Mouse (Mus musculus): Measurements from ENCODE around the gene Fgfr2. TPM values are rescaled to one million over a fixed set of nuclear protein-coding genes. Genes with fewer than 3 reads are reported as not detected.

The Fgfr2 gene
- total RNA-seq, 2 experiments from 2014 or later, result 28.8 to 29.4 TPM

DNA sequence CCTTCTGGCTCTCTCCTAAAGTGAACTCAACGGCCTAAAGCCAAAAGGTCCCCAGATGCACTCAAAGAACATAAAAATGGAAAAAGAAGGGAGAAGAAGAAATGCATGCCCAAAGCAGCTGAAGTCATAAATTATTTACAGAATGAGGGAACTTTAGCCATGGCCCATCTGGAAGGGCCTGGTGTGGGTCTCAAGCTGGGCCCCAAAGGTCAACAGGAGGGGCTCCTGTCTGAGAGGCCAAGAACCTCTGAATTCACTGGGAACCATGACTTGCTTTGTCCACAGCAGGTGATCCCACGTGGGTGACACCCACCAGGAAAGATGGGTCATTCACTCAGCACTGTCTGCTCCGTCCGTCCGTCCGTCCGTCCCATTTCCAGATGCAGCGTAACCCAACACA is 66.2 kb downstream of the Fgfr2 start:
- no peak for DNase-seq (ENCODE audit: extremely low spot score in 1 of 2, low spot score in 2 of 2)
- intact Hi-C loops (cut with DNase I), result no loop called here

DNA sequence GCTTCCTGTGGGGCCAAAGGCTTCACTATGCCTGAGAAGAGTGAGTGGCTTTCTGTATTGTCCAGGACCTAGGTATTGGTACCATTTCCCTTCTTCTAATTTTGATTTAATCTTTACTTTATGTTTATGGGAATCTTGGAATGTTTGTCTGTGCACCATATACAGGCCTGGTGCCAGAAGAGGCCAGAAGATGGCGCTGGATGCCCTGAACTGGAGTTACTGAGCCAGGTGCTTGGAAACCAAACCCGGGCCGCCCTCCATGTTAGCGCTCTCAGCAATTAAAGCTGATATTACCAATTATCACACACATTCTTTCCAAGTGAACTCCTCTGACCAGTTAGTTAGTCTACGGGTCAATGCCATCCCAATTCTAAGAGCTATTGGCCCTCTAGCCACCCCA is 68.7 kb downstream of the Fgfr2 start:
- no peak for DNase-seq (ENCODE audit: extremely low spot score in 1 of 2, low spot score in 2 of 2)

DNA sequence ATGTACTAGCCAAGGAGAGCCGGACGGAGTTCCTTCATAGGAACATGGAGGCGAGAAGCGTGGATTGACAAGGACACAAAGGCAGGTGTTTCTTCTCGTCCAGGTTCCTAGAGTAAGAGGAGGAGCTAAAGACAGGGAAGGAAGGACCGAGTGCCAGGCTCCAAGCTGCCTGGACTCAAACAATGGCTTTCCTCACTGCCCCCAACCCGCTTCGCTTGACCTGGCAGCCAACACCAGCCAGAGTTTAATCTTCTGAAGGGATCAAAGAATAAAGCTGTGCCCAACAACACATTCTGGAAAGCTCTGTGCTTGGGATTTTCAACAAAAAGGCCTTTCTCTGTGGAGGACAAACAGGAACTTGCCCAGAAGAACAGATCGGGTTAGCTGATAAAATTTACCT is 69.4 kb downstream of the Fgfr2 start:
- intact Hi-C loops (cut with DNase I), result no loop called here
- DNase-seq (ENCODE audit: extremely low spot score in 1 of 2, low spot score in 2 of 2), result no peak

More for the DNA sequence above, 68.7 kb downstream of the Fgfr2 start:
- intact Hi-C loops (cut with DNase I), result no loop called here

DNA sequence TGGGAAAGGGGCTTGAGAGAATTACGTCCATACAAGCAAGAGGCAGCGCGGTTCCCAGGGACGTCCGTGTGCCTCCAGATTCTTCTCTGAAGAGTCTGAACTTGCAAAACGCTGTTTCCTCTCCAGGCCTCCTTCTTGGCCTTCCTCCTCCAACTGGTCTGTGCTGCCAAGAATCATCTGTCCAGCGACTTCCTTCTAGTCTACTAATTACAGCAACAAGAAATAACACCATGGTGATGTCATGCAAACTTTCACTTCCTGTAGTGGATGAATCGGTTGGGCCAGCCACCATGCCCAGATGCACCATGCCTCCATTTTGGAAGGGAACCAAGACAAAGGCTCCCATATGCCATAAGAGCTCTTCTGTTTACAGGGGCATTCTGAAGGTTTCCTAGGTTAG is 70.3 kb downstream of the Fgfr2 start:
- intact Hi-C loops (cut with DNase I), result no loop called here
- no peak for DNase-seq (ENCODE audit: extremely low spot score in 1 of 2, low spot score in 2 of 2)

DNA sequence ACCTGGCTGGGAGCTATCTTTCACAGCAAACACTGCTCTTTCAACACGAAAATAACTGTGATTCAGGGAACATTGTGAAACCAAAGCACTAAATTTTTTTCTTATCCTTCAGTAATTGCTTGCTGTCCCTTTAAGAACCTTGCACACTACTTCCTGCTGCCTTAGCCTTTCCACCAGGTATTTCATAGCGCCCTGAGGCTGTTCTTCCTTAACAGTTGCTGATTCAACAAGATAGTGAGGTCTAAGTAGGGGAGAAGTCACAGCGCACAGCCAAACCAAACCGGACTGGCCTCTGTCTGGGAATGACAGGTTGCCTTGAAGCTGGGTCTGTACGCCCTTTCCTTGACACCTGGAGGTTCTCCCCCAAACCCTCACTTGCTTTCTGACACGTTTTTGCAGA is 72.5 kb downstream of the Fgfr2 start:
- intact Hi-C loops (cut with DNase I), result no loop called here
- no peak for DNase-seq (ENCODE audit: extremely low spot score in 1 of 2, low spot score in 2 of 2)

DNA sequence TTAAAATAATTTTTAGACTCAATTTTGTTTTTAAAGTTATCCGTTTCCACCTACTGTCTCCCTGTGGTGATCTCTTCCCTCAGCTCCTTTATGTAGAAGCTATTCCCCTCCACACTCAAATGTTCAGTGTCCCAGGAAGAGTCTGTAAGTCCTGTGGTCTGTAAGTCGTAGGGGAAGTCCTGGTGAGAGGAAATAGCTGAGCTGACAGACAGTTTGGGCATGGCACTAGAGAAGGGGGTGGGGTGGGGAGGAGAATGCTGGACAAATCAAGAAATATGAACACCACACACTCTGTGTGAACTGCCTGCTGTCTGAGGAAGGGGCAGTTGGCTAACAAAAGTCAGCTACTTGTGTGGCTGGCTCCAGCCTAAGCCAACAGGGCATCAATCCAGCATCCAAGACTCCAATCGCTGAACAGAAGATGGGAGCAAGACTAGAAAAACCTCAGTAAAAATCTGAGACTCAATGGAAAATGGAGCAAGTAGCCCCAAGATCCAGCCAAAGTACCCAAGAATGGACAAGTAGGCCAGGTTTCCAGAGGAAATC is 75.0 kb downstream of the Fgfr2 start:
- intact Hi-C loops (cut with DNase I), result no loop called here
- no peak for DNase-seq (ENCODE audit: extremely low spot score in 1 of 2, low spot score in 2 of 2)

DNA sequence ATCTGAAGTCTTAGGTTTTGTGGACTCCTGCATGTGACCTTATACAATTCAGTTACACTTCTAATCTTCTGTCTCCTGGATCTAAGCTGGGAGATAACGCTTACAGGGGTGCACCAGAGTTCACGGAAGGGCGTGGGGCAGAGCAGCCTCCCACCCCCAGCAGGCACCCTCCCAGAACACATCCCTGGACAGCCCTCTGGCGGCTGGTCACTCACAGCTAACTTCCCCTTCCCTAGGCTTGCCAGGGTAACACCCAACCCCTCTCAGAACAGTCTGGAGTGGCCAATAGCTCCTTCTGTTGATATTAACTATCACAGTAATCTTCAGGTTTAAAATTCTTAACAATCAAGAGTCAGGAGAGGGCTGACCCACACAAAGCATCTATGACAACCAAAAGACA is 75.9 kb downstream of the Fgfr2 start:
- peak in 1 of 2 experiments; percentile 52 for DNase-seq (ENCODE audit: extremely low spot score in 1 of 2, low spot score in 2 of 2)
- intact Hi-C loops (cut with DNase I), result no loop called here

DNA sequence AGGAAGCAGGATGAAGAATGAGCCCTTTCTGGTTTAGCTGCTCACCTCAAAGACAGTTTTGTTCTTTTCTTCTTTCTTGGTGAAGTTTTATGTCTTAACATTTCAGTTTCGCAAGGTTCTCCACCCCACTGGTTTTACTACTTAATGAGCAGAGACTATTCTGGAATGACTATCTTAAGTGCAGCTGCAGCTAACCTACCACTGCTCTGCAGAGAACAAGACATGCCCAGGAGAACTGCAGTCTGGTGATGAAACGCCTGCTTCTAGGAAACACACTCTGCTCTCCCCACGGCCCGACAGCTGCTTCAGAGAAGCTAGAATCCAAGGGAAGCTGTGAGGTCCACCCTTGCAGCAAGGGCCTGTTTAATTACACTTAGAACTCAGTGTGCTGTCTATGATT is 78.4 kb downstream of the Fgfr2 start:
- intact Hi-C loops (cut with DNase I), result no loop called here
- DNase-seq (ENCODE audit: extremely low spot score in 1 of 2, low spot score in 2 of 2), result no peak

DNA sequence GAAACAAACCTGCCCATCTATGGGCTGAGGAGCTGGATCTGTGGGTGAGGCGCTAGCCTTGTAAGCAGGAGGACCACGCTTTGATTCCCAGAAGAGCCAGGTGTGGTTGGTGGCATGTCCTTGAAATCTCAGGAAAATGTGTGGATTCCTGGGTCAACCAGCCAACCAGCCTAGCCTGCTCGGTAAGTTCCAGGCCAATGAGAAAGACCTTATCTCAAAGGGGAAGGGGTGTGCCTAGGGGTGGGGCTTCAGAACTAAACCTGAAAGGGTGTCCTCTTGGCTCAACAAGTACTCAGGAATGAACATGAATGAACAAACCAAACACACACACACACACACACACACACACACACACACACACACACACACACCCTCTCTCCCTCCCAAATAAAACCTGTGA is 81.4 kb downstream of the Fgfr2 start:
- intact Hi-C loops (cut with DNase I), result no loop called here
- no peak for DNase-seq (ENCODE audit: extremely low spot score in 1 of 2, low spot score in 2 of 2)

DNA sequence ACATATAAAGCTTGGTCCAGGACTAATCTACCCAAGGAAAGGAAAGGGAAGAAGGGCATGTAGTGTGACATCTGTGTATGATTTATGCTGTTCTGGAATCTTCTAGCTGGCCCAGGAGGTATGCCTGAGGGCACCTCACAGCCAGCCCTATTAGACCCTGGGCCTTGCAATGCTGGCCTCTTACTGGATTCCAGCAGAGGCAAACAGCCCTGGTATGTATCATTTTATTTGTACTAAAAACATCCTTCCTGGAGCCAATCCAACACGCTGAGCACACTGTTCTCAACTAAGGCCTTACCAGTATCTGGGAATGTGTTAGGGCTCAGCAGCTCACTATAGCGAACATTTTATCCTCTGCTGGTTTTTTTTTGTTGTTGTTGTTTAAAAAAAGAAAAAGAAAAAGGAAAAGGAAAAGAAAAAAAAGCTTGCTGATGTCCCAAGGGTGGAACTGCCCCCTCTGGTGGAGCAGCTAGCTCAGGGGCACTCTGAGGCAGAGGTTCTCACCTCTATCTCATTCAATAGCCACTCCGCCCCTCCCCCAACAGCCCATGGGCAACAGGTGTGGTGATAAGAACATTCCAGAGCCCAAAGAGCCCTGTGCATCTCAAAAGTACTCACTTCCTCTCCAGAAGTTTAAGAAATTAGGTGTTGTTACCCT is 82.3 kb downstream of the Fgfr2 start:
- DNase-seq (ENCODE audit: extremely low spot score in 1 of 2, low spot score in 2 of 2), result peak in 1 of 2 experiments; percentile 56
- intact Hi-C loops (cut with DNase I), result no loop called here

DNA sequence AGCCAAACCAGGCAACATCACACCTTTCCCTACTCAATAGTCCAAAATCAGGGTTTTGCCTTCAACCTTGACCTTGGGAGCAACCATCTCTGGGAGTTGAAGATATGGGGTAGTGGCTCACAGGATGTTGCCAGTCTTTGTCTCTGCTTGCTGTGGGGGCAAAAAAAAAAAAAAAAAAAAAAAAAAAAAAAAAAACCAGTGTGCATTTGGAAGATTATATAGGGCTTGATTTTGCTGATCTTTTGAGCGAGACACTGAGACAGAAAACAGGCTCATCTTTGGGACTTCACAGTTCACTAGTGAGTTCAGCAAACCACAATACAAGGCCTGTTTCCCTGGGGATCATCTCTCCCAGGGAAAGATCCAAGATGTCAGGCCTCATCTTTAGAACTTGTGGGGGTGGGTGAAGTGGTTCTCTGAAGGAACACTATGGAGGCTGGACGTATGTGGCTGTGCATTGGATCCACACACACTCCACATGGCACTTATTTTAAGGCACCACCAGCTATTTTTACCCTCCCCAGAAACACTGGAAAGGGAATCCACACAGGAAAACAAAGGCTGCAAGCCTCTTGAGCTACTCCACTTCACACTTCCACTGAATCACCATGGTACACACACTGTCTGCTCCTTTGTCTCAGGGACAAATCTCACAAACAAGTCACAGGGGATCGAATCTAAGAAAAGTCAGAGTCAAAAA is 83.4 kb downstream of the Fgfr2 start:
- intact Hi-C loops (cut with DNase I), result loop anchor here (10.0 kb wide), 1 partner anchor 195 kb away; no protein-coding TSS in a partner anchor
- DNase-seq (ENCODE audit: extremely low spot score in 1 of 2, low spot score in 2 of 2), result no peak

DNA sequence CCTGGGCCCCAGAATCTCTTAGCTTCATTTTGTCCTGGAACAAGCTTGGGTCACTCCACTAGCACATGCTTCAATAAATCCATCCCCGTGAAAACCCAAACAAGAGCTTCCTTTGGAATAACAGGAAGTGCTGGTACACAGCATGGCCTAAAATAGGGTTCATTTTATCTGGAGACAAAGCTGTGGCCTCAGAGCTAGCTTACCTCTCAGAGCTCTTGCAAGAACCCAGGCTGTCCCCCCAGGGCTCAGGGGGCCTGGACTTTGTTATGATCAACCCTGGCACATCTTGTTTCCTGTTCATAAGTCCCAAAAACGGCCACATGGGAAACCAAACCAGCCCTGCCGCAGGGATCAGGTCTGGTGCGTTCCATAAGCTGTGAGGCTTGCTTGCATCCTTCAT is 85.5 kb downstream of the Fgfr2 start:
- intact Hi-C loops (cut with DNase I), result loop anchor here (10.0 kb wide), 1 partner anchor 197 kb away; no protein-coding TSS in a partner anchor
- no peak for DNase-seq (ENCODE audit: extremely low spot score in 1 of 2, low spot score in 2 of 2)

DNA sequence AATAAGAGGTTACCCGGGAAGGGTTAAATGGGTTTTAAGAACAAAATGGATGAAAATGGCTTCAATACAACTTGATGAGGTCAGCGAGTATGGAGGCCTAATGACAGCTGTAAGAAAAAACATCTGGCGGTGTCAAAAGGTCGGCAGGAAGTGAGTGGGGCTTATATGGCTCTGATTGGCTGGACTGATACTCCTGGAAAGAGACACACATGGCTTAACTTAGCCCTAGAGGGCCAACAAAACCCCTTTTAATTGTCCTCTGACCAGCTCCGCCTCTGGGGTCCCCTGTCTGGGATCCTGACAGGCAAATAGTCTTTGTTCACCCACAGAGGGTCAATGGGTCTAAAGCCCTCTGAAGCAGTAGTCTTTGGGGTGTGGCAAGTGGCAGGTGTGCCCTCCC is 85.9 kb downstream of the Fgfr2 start:
- DNase-seq (ENCODE audit: extremely low spot score in 1 of 2, low spot score in 2 of 2), result no peak
- intact Hi-C loops (cut with DNase I), result loop anchor here (10.0 kb wide), 1 partner anchor 198 kb away; no protein-coding TSS in a partner anchor

DNA sequence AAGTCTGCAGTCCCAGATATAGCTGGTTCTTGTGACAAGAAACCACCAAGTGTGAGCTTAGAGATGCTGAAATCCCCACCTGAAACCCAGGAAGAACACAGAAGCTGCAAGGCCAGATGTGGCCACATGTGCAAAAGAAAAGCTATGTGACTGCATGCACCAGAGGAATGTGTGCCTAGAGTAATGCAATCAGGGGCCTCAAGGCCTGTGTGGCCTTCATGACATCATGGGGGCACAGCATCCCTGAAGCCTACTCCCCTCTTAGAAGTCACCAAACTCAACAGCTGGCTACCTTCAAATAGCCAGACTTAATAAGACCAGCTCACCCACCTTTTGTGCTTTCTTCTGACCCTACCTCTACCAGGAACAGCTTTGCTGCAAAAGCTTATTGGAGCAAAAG is 87.2 kb downstream of the Fgfr2 start:
- intact Hi-C loops (cut with DNase I), result loop anchor here (10.0 kb wide), 1 partner anchor 199 kb away; no protein-coding TSS in a partner anchor
- no peak for DNase-seq (ENCODE audit: extremely low spot score in 1 of 2, low spot score in 2 of 2)

DNA sequence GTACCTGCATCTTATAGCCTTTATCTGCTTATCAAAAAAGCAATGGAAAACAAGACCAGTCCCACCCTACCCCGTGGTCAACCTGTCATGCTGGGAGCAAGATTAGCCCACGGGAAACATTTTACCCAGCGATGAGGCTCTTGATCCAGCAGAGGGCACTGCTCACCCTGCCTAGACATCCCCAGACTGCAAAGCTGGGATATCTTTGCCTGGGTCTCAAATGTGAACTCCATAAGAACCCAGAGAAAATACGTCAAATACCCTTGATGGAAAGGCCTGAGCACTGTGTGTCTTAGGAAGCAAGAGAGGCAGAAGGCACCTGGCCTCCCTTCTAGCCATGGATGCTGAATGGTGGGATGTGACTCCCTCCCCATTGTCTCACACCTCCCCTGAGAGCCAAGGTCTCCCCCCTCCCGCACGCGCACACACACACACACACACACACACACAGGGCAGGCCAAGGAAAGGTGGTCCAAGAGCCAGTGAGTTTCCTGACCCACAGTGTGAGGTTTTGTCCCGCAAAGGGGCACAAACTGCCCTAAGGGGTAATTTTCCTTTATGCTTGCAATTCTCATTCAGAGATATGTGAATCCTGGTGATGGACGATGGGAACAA is 90.5 kb downstream of the Fgfr2 start:
- peak; percentile 65 to 66 for DNase-seq (ENCODE audit: extremely low spot score in 1 of 2, low spot score in 2 of 2)
- intact Hi-C loops (cut with DNase I), result loop anchor here (2.0 to 10.0 kb wide), 3 partner anchors 90 to 604 kb away; partner anchors contain the start of genes Ctbp2, Edrf1 and Fgfr2

DNA sequence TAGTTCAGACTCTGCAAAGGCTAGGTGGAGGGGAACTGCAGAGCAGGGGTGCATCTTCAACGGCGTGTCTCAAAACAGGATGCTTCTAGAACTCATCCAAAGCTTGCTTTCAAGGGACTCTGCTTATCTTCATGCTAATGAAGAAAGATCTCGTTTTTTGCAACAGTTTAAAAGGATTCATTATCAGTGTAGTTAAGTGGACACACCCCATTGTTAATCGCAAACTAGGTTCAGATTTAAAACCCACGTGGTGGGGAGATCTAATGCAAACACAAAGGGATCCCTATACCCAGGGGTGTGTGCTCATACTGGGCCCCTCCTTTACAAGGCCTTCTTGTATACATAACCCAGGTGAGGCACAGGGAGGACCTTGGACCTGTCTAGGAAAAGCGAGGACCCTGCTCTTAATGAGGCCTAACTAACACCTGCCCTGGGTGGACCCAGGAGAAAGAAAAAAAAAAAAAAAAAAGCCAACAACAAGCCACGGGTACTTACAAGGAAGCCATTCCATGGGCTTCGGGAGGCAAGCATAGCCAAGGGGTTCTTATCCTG is 93.6 kb downstream of the Fgfr2 start:
- intact Hi-C loops (cut with DNase I), result loop anchor here (5.0 to 10.0 kb wide), 2 partner anchors 93 to 205 kb away; partner anchors contain the start of genes Ctbp2 and Fgfr2
- no peak for DNase-seq (ENCODE audit: extremely low spot score in 1 of 2, low spot score in 2 of 2)

DNA sequence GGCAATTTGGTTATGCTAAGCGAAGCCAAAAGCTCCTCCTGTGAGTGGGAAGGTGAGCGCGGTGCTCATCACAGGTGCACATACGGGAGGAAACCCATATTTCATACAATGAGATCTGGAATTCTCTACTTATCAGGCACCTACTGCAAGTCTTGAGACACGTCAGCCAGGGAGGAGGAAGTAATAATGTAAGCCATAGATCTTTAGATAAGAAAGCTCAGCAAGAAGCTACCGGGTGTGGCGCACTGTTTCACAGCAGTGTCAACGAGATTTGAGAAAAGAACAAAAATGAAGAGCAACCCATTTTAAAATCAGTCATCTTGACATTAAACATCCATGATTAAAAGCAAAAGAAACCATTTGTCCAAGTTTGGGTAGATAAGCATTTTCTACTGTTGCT is 94.1 kb downstream of the Fgfr2 start:
- intact Hi-C loops (cut with DNase I), result no loop called here
- no peak for DNase-seq (ENCODE audit: extremely low spot score in 1 of 2, low spot score in 2 of 2)

DNA sequence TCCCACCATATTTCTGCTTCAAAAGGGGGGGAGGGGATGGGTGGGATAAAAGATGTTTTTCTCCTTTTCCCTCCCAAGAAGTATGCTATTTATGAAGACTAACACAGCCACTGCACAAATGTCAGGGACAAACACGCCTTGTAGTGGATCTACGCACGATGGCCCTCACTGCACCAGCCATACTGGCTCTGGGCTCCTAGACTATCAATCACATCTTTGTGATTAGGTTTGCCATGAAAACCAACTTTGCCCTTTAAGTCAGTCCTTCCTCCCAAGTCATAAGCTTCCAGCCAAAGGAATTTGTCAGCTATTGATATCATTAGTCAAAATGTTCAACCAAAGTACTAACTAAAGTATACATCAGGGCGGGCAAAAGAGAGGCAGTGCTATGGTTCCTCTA is 95.2 kb downstream of the Fgfr2 start:
- DNase-seq (ENCODE audit: extremely low spot score in 1 of 2, low spot score in 2 of 2), result no peak
- intact Hi-C loops (cut with DNase I), result no loop called here

DNA sequence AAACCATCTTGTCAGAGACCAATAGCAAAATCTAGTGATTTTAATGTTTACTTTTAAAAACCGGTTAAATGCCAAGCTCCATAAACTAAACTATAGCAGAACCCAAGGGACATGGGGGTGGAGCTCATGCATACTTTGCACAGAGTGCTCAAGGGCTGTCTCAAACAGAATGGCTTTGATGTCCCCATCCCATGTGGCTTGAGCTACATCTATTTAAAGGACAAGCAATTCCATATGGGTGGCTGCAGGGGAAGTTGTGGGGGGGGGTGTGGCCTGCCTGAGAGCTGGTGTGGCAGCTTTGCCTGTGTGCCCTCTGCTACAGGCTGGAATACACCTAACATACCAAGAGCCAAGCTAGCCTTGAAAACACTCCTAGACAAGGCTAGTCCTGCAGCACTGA is 98.5 kb downstream of the Fgfr2 start:
- intact Hi-C loops (cut with DNase I), result no loop called here
- DNase-seq (ENCODE audit: extremely low spot score in 1 of 2, low spot score in 2 of 2), result no peak
